Mouse (Mus musculus) midbrain, embryonic 16.5 days (tissue): Measurements from ENCODE around the gene Reep6. TPM values are rescaled to one million over a fixed set of nuclear protein-coding genes. Genes with fewer than 3 reads are reported as not detected.

Source experiments
- ATAC-seq: fragments of 200-750 bp; cut with Nextera tagmentation; 2 replicates; pipeline ENCODE4 v1.8.0; 2017; ENCODE audit warnings: moderate TSS enrichment
- H3K27ac ChIP-seq: fragments of 300-500 bp; sonication (generic); 2 replicates; pipeline ENCODE4 v1.5.1; 2014; ENCODE audit warnings: mild to moderate bottlenecking, low read length, mixed read lengths
- H3K27me3 ChIP-seq: fragments of 300-500 bp; sonication (generic); 2 replicates; pipeline ENCODE4 v1.6.1; 2014; ENCODE audit warnings: low read depth, low read length, mixed read lengths; ENCODE audit not compliant: control insufficient read depth, insufficient read depth
- H3K36me3 ChIP-seq: fragments of 300-500 bp; sonication (generic); 2 replicates; pipeline ENCODE4 v1.6.1; 2014; ENCODE audit warnings: mild to moderate bottlenecking, low read length, moderate library complexity, mixed read lengths; ENCODE audit not compliant: control insufficient read depth, insufficient read depth
- H3K4me1 ChIP-seq: fragments of 300-500 bp; sonication (generic); 2 replicates; pipeline ENCODE4 v1.6.1; 2014; ENCODE audit warnings: mild to moderate bottlenecking, low read length, mixed read lengths; ENCODE audit not compliant: control insufficient read depth, insufficient read depth
- H3K4me2 ChIP-seq: fragments of 300-500 bp; sonication (generic); 2 replicates; pipeline ENCODE4 v1.6.1; 2014; ENCODE audit warnings: mild to moderate bottlenecking, low read length, mixed read lengths
- H3K4me3 ChIP-seq: fragments of 300-500 bp; sonication (generic); 2 replicates; pipeline ENCODE4 v1.5.1; 2014; ENCODE audit warnings: low read depth, mild to moderate bottlenecking, low read length, moderate library complexity, mixed read lengths
- H3K9ac ChIP-seq: fragments of 300-500 bp; sonication (generic); 2 replicates; pipeline ENCODE4 v1.6.1; 2014; ENCODE audit warnings: low read depth, low read length, mixed read lengths
- H3K9me3 ChIP-seq: fragments of 300-500 bp; sonication (generic); replicated peaks from 2 replicates; pipeline ENCODE4 v1.6.1; 2014; ENCODE audit warnings: mild to moderate bottlenecking, low read length, mixed read lengths; ENCODE audit not compliant: control insufficient read depth, poor library complexity, severe bottlenecking
- WGBS: fragments of 180-500 bp; shearing (Covaris S2); extraction: QIAGEN DNeasy Blood & Tissue Kit; methylation state at CpG from one replicate; pipeline ENCODE4 v1.1.7; 2014; 5-methylcytosine and 5-hydroxymethylcytosine counted together
- polyA plus RNA-seq: library from polyadenylated mRNA; unstranded; fragments of >200 nt; fragmentation: Nextera tagmentation; extraction: Ambion mirVana; gene quantifications from 2 replicates; pipeline ENCODE4 v1.2.1, GENCODE M21; 2015

Gene Reep6
- polyA plus RNA-seq, 1 experiment from 2014 or later = 8.6 TPM

GRCm38 (mm10) chr10:80321670-80322581 lies 7.8 kb upstream of the Reep6 start:
- ATAC-seq = no peak
- H3K9me3 ChIP-seq = no peaks in the 10 kb centered on the region
- H3K36me3 ChIP-seq = peaks cover 11% of the 10 kb centered on the region; the same call in 1 of the 2 replicates
- no peaks in the 10 kb centered on the region for H3K27me3 ChIP-seq
- H3K4me2 ChIP-seq = peak overlapping the region; percentile 76; the same call in 1 of the 2 replicates
- peaks cover 18% of the 10 kb centered on the region for H3K4me1 ChIP-seq
- no peak overlapping the region for H3K27ac ChIP-seq
- 93% methylated on average over 21 of the region's 21 CpGs for WGBS
- no peak overlapping the region for H3K9ac ChIP-seq
- H3K4me3 ChIP-seq = no peak overlapping the region

GRCm38 (mm10) chr10:80322811-80323211 lies 6.9 kb upstream of the Reep6 start:
- Histone ChIP-seq H3K9me3 (no peaks in the 10 kb centered on the region), H3K27ac (no peak overlapping the region), H3K4me2 (peak overlapping the region; percentile 76), H3K4me1 (peaks cover 18% of the 10 kb centered on the region), H3K9ac (peak overlapping the region; percentile 62), H3K36me3 (peaks cover 4% of the 10 kb centered on the region; the same call in 1 of the 2 replicates), H3K27me3 (no peaks in the 10 kb centered on the region), H3K4me3 (peak overlapping the region; percentile 43)
- WGBS = 5% methylated on average over 28 of the region's 28 CpGs
- no peak; the same call in 1 of the 2 replicates for ATAC-seq

GRCm38 (mm10) chr10:80323261-80324119 lies 6.3 kb upstream of the Reep6 start:
- Histone ChIP-seq H3K27ac (no peak overlapping the region), H3K9me3 (no peaks in the 10 kb centered on the region), H3K4me3 (peak overlapping the region; percentile 43), H3K27me3 (no peaks in the 10 kb centered on the region), H3K4me1 (peaks cover 18% of the 10 kb centered on the region), H3K4me2 (peak overlapping the region; percentile 76), H3K36me3 (peaks cover under 1% of the 10 kb centered on the region; the same call in 1 of the 2 replicates), H3K9ac (peak overlapping the region; percentile 62)
- no peak for ATAC-seq
- WGBS = 2% methylated on average over 42 of the region's 46 CpGs

- H3K27me3 ChIP-seq = no peaks in the 10 kb centered on the region
- no peaks in the 10 kb centered on the region for H3K36me3 ChIP-seq
- H3K27ac ChIP-seq = no peak overlapping the region
- H3K9ac ChIP-seq = no peak overlapping the region
- peak overlapping the region; percentile 76 for H3K4me2 ChIP-seq
- no peak for ATAC-seq
- no peak overlapping the region for H3K4me3 ChIP-seq
- WGBS = 86% methylated on average over 17 of the region's 17 CpGs
- no peaks in the 10 kb centered on the region for H3K9me3 ChIP-seq
- H3K4me1 ChIP-seq = peaks cover 19% of the 10 kb centered on the region
Observed at GRCm38 (mm10) chr10:80324120-80325037, 5.4 kb upstream of the Reep6 start.

GRCm38 (mm10) chr10:80325045-80325444 lies 4.7 kb upstream of the Reep6 start:
- Histone ChIP-seq H3K4me3 (no peak overlapping the region), H3K36me3 (no peaks in the 10 kb centered on the region), H3K27ac (no peak overlapping the region), H3K27me3 (no peaks in the 10 kb centered on the region), H3K4me2 (no peak overlapping the region), H3K4me1 (peaks cover 15% of the 10 kb centered on the region), H3K9me3 (no peaks in the 10 kb centered on the region), H3K9ac (no peak overlapping the region)
- WGBS = 86% methylated on average over 21 of the region's 21 CpGs
- no peak for ATAC-seq

GRCm38 (mm10) chr10:80330084-80330483 lies 331 bp downstream of the Reep6 start:
- Histone ChIP-seq H3K4me1 (peaks cover 8% of the 10 kb centered on the region; the same call in 1 of the 2 replicates), H3K36me3 (no peaks in the 10 kb centered on the region), H3K4me2 (peak overlapping the region; percentile 79), H3K9ac (peak overlapping the region; percentile 51), H3K4me3 (peak overlapping the region; percentile 40), H3K27me3 (no peaks in the 10 kb centered on the region; the same call in 1 of the 2 replicates), H3K9me3 (no peaks in the 10 kb centered on the region), H3K27ac (no peak overlapping the region)
- ATAC-seq = no peak; the same call in 1 of the 2 replicates
- WGBS = 2% methylated on average over 36 of the region's 41 CpGs

GRCm38 (mm10) chr10:80330888-80331287 lies 1.1 kb downstream of the Reep6 start:
- Histone ChIP-seq H3K9me3 (no peaks in the 10 kb centered on the region), H3K4me1 (peaks cover 8% of the 10 kb centered on the region; the same call in 1 of the 2 replicates), H3K9ac (no peak overlapping the region), H3K27me3 (no peaks in the 10 kb centered on the region; the same call in 1 of the 2 replicates), H3K4me3 (no peak overlapping the region), H3K36me3 (no peaks in the 10 kb centered on the region), H3K4me2 (no peak overlapping the region), H3K27ac (no peak overlapping the region)
- no peak for ATAC-seq
- WGBS = 66% methylated on average over 2 of the region's 2 CpGs
